ENCODE assay signal across 19 mouse cellular contexts in genomic region chr12:101776383-101776782, GRCm38 (mm10). TPM values are rescaled to one million over a fixed set of nuclear protein-coding genes. Genes with fewer than 3 reads are reported as not detected.
DNase-seq lines count a peak whose midpoint lies in the region; ATAC-seq and TF ChIP-seq lines count a peak whose summit lies in the region.
"Had no signal": no experiment of that assay in that cellular context is flagged by ENCODE, and none has a peak within 500 bp of the region (broad histone marks: within the 10 kb centered on the region; RNA-seq: fewer than 3 reads in every experiment).

No protein-coding gene starts in this region.

- no peak overlapping the region for H3K27ac ChIP-seq in heart, embryonic 11.5 days (ENCODE audit: low read depth, low read length)
- peak overlapping the region; percentile 88 for H3K27ac ChIP-seq in lung, embryonic 16.5 days (ENCODE audit: low read length)
- no peak overlapping the region for H3K27ac ChIP-seq in stomach, postnatal 0 days (replicated peaks)
- H3K27ac ChIP-seq in gastrocnemius, adult 2 months = no peak overlapping the region
- H3K27ac ChIP-seq in midbrain, embryonic 10.5 days (replicated peaks) = no peak overlapping the region
- H3K27ac ChIP-seq: embryonic facial prominence, embryonic 15.5 days; kidney, postnatal 0 days; macrophage had no signal

- no peak overlapping the region for H3K4me3 ChIP-seq in heart, embryonic 11.5 days (ENCODE audit: low read depth, low read length)
- H3K4me3 ChIP-seq in lung, embryonic 16.5 days (ENCODE audit: low read length) = no peak overlapping the region
- no peak overlapping the region for H3K4me3 ChIP-seq in stomach, postnatal 0 days (ENCODE audit: low read depth, low read length)
- no peak overlapping the region for H3K4me3 ChIP-seq in gastrocnemius, adult 2 months
- H3K4me3 ChIP-seq in midbrain, embryonic 10.5 days = no peak overlapping the region
- H3K4me3 ChIP-seq: embryonic facial prominence, embryonic 15.5 days had no signal

- H3K27me3 ChIP-seq in heart, embryonic 11.5 days (ENCODE audit: control insufficient read depth, insufficient read depth, low read length) = no peaks in the 10 kb centered on the region
- no peaks in the 10 kb centered on the region for H3K27me3 ChIP-seq in lung, embryonic 16.5 days (ENCODE audit: control insufficient read depth, insufficient read depth, low read depth, low read length)
- no peaks in the 10 kb centered on the region for H3K27me3 ChIP-seq in stomach, postnatal 0 days (ENCODE audit: control insufficient read depth, insufficient read depth, low read length)
- no peaks in the 10 kb centered on the region for H3K27me3 ChIP-seq in midbrain, embryonic 10.5 days (ENCODE audit: low read depth, poor library complexity, severe bottlenecking)
- H3K27me3 ChIP-seq: embryonic facial prominence, embryonic 15.5 days had no signal

- no peak overlapping the region for H3K9ac ChIP-seq in heart, embryonic 11.5 days (ENCODE audit: low read depth, low read length)
- no peak overlapping the region for H3K9ac ChIP-seq in lung, embryonic 16.5 days (ENCODE audit: low read length)
- H3K9ac ChIP-seq in stomach, postnatal 0 days (ENCODE audit: low read length) = no peak overlapping the region
- H3K9ac ChIP-seq: embryonic facial prominence, embryonic 15.5 days had no signal

- no peak overlapping the region for H3K4me2 ChIP-seq in heart, embryonic 11.5 days
- H3K4me2 ChIP-seq in lung, embryonic 16.5 days (ENCODE audit: low read depth, low read length) = no peak overlapping the region
- H3K4me2 ChIP-seq in stomach, postnatal 0 days (replicated peaks; ENCODE audit: low read depth) = no peak overlapping the region
- H3K4me2 ChIP-seq: embryonic facial prominence, embryonic 15.5 days; liver, embryonic 11.5 days; midbrain, embryonic 11.5 days had no signal

- WGBS in heart, embryonic 11.5 days (ENCODE audit: insufficient replicate concordance) = 73% methylated on average over 5 of the region's 5 CpGs
- 48% methylated on average over 5 of the region's 5 CpGs for WGBS in lung, embryonic 16.5 days
- 46% methylated on average over 5 of the region's 5 CpGs for WGBS in stomach, postnatal 0 days
- WGBS in midbrain, embryonic 10.5 days = 87% methylated on average over 5 of the region's 5 CpGs

- ATAC-seq in heart, embryonic 11.5 days (replicated peaks; ENCODE audit: insufficient number of reproducible peaks, low FRiP score, low TSS enrichment) = no peak
- peak; percentile 55; the same call in 1 of the 2 replicates for ATAC-seq in lung, embryonic 16.5 days (ENCODE audit: low read depth)
- no peak for ATAC-seq in stomach, postnatal 0 days (ENCODE audit: low FRiP score, low TSS enrichment)

- peak; percentile 45 for DNase-seq in heart, adult 8-10 months (ENCODE audit: low spot score)
- DNase-seq in heart, postnatal 10 days = peak; percentile 75 to 79
- peak; percentile 49 for DNase-seq in stomach, postnatal 0 days (ENCODE audit: low spot score)
- no peak for DNase-seq in gastrocnemius, adult 2 months
- DNase-seq in midbrain, embryonic 10.5 days (ENCODE audit: low spot score) = no peak
- DNase-seq in frontal cortex, postnatal 36 days (ENCODE audit: low spot score in 2 of 2) = no peak
- DNase-seq: cerebellum, adult 2 months; cerebellum, postnatal 36 days; kidney, adult 11 months; left cerebral cortex, postnatal 4 days; thymus, postnatal 14 days had no signal

- intact Hi-C loops in heart, postnatal 10 days (cut with DNase I) = no loop called here
- intact Hi-C loops in gastrocnemius, adult 2 months (cut with DNase I) = no loop called here

- H3K36me3 ChIP-seq in heart, embryonic 11.5 days (ENCODE audit: control insufficient read depth, insufficient read depth, low read length) = no peaks in the 10 kb centered on the region
- H3K36me3 ChIP-seq in lung, embryonic 16.5 days (ENCODE audit: control insufficient read depth, insufficient read depth, low read length) = no peaks in the 10 kb centered on the region
- no peaks in the 10 kb centered on the region for H3K36me3 ChIP-seq in stomach, postnatal 0 days (ENCODE audit: control insufficient read depth, insufficient read depth, low read length)
- no peaks in the 10 kb centered on the region for H3K36me3 ChIP-seq in midbrain, embryonic 10.5 days
- H3K36me3 ChIP-seq: embryonic facial prominence, embryonic 15.5 days had no signal

- H3K9me3 ChIP-seq in heart, embryonic 11.5 days (replicated peaks; ENCODE audit: control insufficient read depth, low read length) = no peaks in the 10 kb centered on the region
- H3K9me3 ChIP-seq in lung, embryonic 16.5 days (ENCODE audit: control insufficient read depth, low read length) = no peaks in the 10 kb centered on the region
- H3K9me3 ChIP-seq in stomach, postnatal 0 days (ENCODE audit: control insufficient read depth, low read length) = no peaks in the 10 kb centered on the region
- H3K9me3 ChIP-seq in midbrain, embryonic 10.5 days (replicated peaks) = no peaks in the 10 kb centered on the region
- H3K9me3 ChIP-seq: embryonic facial prominence, embryonic 15.5 days had no signal

- TF ChIP-seq CTCF in stomach, postnatal 0 days (IDR thresholded peaks at IDR 0.05; ENCODE audit: low read depth) = no peak
- no peak for TF ChIP-seq CTCF in gastrocnemius, adult 2 months (IDR thresholded peaks at IDR 0.05)

- no peak for TF ChIP-seq EP300 in stomach, postnatal 0 days (optimal IDR thresholded peaks at IDR 0.05)

- H3K4me1 ChIP-seq in heart, embryonic 11.5 days (ENCODE audit: control insufficient read depth, insufficient read depth, low read length) = no peaks in the 10 kb centered on the region
- H3K4me1 ChIP-seq in lung, embryonic 16.5 days (replicated peaks; ENCODE audit: control insufficient read depth, insufficient read depth, low read length) = peaks cover 21% of the 10 kb centered on the region
- H3K4me1 ChIP-seq in stomach, postnatal 0 days (replicated peaks; ENCODE audit: control insufficient read depth, insufficient read depth) = no peaks in the 10 kb centered on the region
- no peaks in the 10 kb centered on the region for H3K4me1 ChIP-seq in midbrain, embryonic 10.5 days

RNA-seq across cellular contexts. Expression of gene Fbln5, which starts 42.5 kb away (rescaled TPM):
- total RNA-seq in heart, adult 8-10 months (2022) = 10 to 100 TPM; 19.1 to 22.8 (median 20.8) TPM
- 24.7 and 34.2 TPM in 2 replicates for polyA plus RNA-seq in heart, embryonic 11.5 days (2014; fragmentation: Nextera tagmentation; extraction: Ambion mirVana)
- 10 to 100 TPM; 47.1 to 52.2 TPM for total RNA-seq in heart, postnatal 10 days (2021)
- polyA plus RNA-seq in lung, embryonic 16.5 days (2015; fragmentation: Nextera tagmentation; extraction: Ambion mirVana) = 180 and 194 TPM in 2 replicates
- polyA plus RNA-seq in stomach, postnatal 0 days (2015; fragmentation: Nextera tagmentation; extraction: Ambion mirVana) = 50.7 and 70.9 TPM in 2 replicates
- 10 to 100 TPM; 12.1 to 18.6 TPM for total RNA-seq in gastrocnemius, adult 2 months (2021)
- polyA plus RNA-seq in midbrain, embryonic 10.5 days (2016; fragmentation: Nextera tagmentation; extraction: Ambion mirVana) = 11.4 and 13.9 TPM in 2 replicates

RNA-seq across cellular contexts. Expression of gene Tc2n, which starts 58.1 kb away (rescaled TPM):
- total RNA-seq in heart, adult 8-10 months (2022) = under 1 TPM; 0.46 to 0.98 (median 0.67) TPM
- 0.07 and 0.29 TPM in 2 replicates for polyA plus RNA-seq in heart, embryonic 11.5 days (2014; fragmentation: Nextera tagmentation; extraction: Ambion mirVana)
- under 1 TPM; 0.50 to 0.57 TPM for total RNA-seq in heart, postnatal 10 days (2021)
- polyA plus RNA-seq in lung, embryonic 16.5 days (2015; fragmentation: Nextera tagmentation; extraction: Ambion mirVana) = 9.7 and 11.2 TPM in 2 replicates
- 11.6 and 12.5 TPM in 2 replicates for polyA plus RNA-seq in stomach, postnatal 0 days (2015; fragmentation: Nextera tagmentation; extraction: Ambion mirVana)
- total RNA-seq in gastrocnemius, adult 2 months (2021) = under 1 TPM; 0.23 to 0.28 TPM
- polyA plus RNA-seq in midbrain, embryonic 10.5 days (2016; fragmentation: Nextera tagmentation; extraction: Ambion mirVana) = 0.04 and 0.09 TPM in 2 replicates
- polyA plus RNA-seq: C2C12, macrophage had no signal

Comparison
In these comparisons a context has a peak if more than half of its experiments do, and no peak if none do; other contexts are left out.
1. DNase-seq: peak in heart, adult 8-10 months (single experiment), heart, postnatal 10 days (2 of 2) and stomach, postnatal 0 days (single experiment); none in gastrocnemius, adult 2 months (single experiment), midbrain, embryonic 10.5 days (single experiment) and frontal cortex, postnatal 36 days (0 of 2).